Mouse (Mus musculus) C2C12 (cell line): ENCODE data around the gene Snap91.

ENCODE experiments used
- CTCF ChIP-seq: IDR thresholded peaks from one replicate; pipeline ENCODE4 v1.5.1; 2011; ENCODE audit not compliant: control insufficient read depth, insufficient read depth, insufficient read length
- MAX ChIP-seq: IDR thresholded peaks from one replicate; pipeline ENCODE4 v1.6.1; 2011; ENCODE audit warnings: mild to moderate bottlenecking, control low read depth

DNA sequence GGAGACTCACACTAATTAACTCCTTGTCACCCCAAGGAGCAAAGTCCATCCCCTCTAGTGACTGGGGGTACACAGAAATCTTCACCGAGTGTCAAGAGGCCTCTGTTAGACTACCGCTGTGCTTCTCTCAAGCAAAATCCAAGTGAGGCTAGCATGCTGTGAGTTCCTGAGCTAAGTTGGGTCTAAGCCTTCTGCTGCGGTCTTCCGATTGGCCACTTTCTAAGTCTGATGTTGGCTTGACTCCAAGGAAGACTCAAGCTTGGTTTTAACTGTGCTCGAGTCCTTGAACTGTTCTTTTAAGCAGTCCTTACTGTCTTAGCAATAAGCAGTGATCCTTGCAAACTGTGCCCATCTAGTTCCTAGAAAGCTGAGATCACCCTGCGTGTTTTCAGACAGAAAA lies 91.3 kb downstream of the Snap91 start:
- TF ChIP-seq MAX (no peak), CTCF (no peak)
